In the genomic region with DNA sequence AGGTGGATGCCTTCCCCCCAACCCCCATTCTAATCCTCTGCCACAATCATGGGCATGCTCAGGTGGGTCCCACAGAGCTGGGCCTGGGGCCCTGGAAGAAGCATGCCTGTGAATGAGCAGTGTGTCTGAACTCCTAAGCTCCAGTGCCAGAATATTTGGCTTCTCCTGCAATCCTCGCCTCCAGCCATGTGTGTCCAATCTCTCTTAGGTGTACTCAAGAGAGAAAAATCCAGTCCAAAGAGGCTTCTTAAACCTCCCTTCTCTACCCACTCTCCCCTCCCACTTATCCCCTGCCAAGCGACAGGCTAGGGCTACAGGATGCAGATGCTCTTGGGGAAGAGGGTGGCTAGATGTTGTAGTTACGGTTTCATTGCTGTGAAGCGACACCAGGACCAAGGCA, we compare ENCODE assay signal across 25 mouse cellular contexts. TPM values are rescaled to one million over a fixed set of nuclear protein-coding genes. Genes with fewer than 3 reads are reported as not detected.
DNase-seq lines count a peak whose midpoint lies in the region; ATAC-seq and TF ChIP-seq lines count a peak whose summit lies in the region.
"Had no signal": no experiment of that assay in that cellular context is flagged by ENCODE, and none has a peak within 500 bp of the region (broad histone marks: within the 10 kb centered on the region; RNA-seq: fewer than 3 reads in every experiment).

No protein-coding gene starts in this region.

- intact Hi-C loops in left cerebral cortex, postnatal 36 days (cut with DNase I), result no loop called here

- DNase-seq in forebrain, embryonic 10.5 days (ENCODE audit: extremely low spot score, low spot score), result no peak
- DNase-seq in embryonic facial prominence, embryonic 14.5 days (ENCODE audit: low spot score), result peak; percentile 34
- peak; percentile 55 for DNase-seq in kidney, postnatal 10 days
- no peak for DNase-seq in cerebellum, adult 11-12 months
- DNase-seq in left cerebral cortex, postnatal 36 days (ENCODE audit: low spot score in 2 of 2), result no peak
- DNase-seq: adrenal gland, postnatal 25 days; cerebellum, adult 9-11 months; heart, postnatal 10 days; layer of hippocampus, adult 9-11 months; lung, embryonic 14.5 days; retina, postnatal 1 day; right cerebral cortex, postnatal 4 days; thymus, postnatal 4 days had no signal

- H3K9me3 ChIP-seq in forebrain, embryonic 10.5 days, result peaks cover 8% of the 10 kb centered on the region; the same call in 1 of the 2 replicates
- H3K9me3 ChIP-seq in forebrain, embryonic 15.5 days, result no peaks in the 10 kb centered on the region
- H3K9me3 ChIP-seq in E14TG2a.4 (ENCODE audit: low read length), result peaks cover 33% of the 10 kb centered on the region
- H3K9me3 ChIP-seq in embryonic facial prominence, embryonic 14.5 days (ENCODE audit: control insufficient read depth, low read length), result no peaks in the 10 kb centered on the region
- H3K9me3 ChIP-seq: hindbrain, embryonic 15.5 days; liver, embryonic 12.5 days had no signal

- H3K36me3 ChIP-seq in forebrain, embryonic 10.5 days (replicated peaks), result no peaks in the 10 kb centered on the region
- H3K36me3 ChIP-seq in forebrain, embryonic 15.5 days, result no peaks in the 10 kb centered on the region
- peaks cover 10% of the 10 kb centered on the region for H3K36me3 ChIP-seq in E14TG2a.4 (ENCODE audit: insufficient read depth, low read length)
- H3K36me3 ChIP-seq in embryonic facial prominence, embryonic 14.5 days (ENCODE audit: control insufficient read depth, insufficient read depth, low read length), result no peaks in the 10 kb centered on the region
- H3K36me3 ChIP-seq: hindbrain, embryonic 15.5 days; liver, embryonic 12.5 days; midbrain, embryonic 13.5 days had no signal

- H3K4me3 ChIP-seq in forebrain, embryonic 10.5 days, result no peak overlapping the region
- no peak overlapping the region for H3K4me3 ChIP-seq in forebrain, embryonic 15.5 days
- 0 out of 2 replicates have a peak overlapping the region, but pooled peaks have one; percentile 32 for H3K4me3 ChIP-seq in E14TG2a.4 (replicated peaks; ENCODE audit: low read length)
- no peak overlapping the region for H3K4me3 ChIP-seq in embryonic facial prominence, embryonic 14.5 days (ENCODE audit: low read depth, low read length)
- H3K4me3 ChIP-seq: gastrocnemius, adult 2 months; hindbrain, embryonic 15.5 days; liver, embryonic 12.5 days; midbrain, embryonic 13.5 days had no signal

- H3K4me1 ChIP-seq in forebrain, embryonic 10.5 days, result peaks cover 41% of the 10 kb centered on the region
- peaks cover 9% of the 10 kb centered on the region; the same call in 1 of the 2 replicates for H3K4me1 ChIP-seq in forebrain, embryonic 15.5 days
- H3K4me1 ChIP-seq in E14TG2a.4 (replicated peaks; ENCODE audit: low read depth, low read length), result peaks cover 74% of the 10 kb centered on the region
- peaks cover 24% of the 10 kb centered on the region for H3K4me1 ChIP-seq in embryonic facial prominence, embryonic 14.5 days (ENCODE audit: control insufficient read depth, insufficient read depth, low read length)
- H3K4me1 ChIP-seq: liver, embryonic 12.5 days had no signal

- peak overlapping the region; percentile 88 for H3K27ac ChIP-seq in forebrain, embryonic 10.5 days
- no peak overlapping the region for H3K27ac ChIP-seq in forebrain, embryonic 15.5 days (replicated peaks)
- no peak overlapping the region for H3K27ac ChIP-seq in embryonic facial prominence, embryonic 14.5 days (replicated peaks; ENCODE audit: low read depth, low read length)
- H3K27ac ChIP-seq: gastrocnemius, adult 2 months; hindbrain, embryonic 15.5 days; liver, embryonic 12.5 days; macrophage; midbrain, embryonic 13.5 days had no signal

- TF ChIP-seq CTCF in E14TG2a.4 (conservative IDR thresholded peaks at IDR 0.05; ENCODE audit: low read length), result no peak

- no peaks in the 10 kb centered on the region for H3K27me3 ChIP-seq in forebrain, embryonic 10.5 days (ENCODE audit: poor library complexity, severe bottlenecking)
- no peaks in the 10 kb centered on the region for H3K27me3 ChIP-seq in forebrain, embryonic 15.5 days
- no peaks in the 10 kb centered on the region for H3K27me3 ChIP-seq in E14TG2a.4 (ENCODE audit: insufficient read depth, low read length)
- no peaks in the 10 kb centered on the region for H3K27me3 ChIP-seq in embryonic facial prominence, embryonic 14.5 days (replicated peaks; ENCODE audit: control insufficient read depth, insufficient read depth, low read length)
- H3K27me3 ChIP-seq: hindbrain, embryonic 15.5 days; liver, embryonic 12.5 days; midbrain, embryonic 13.5 days had no signal

- ATAC-seq in forebrain, embryonic 15.5 days (replicated peaks), result no peak
- ATAC-seq in embryonic facial prominence, embryonic 14.5 days (ENCODE audit: low read depth), result no peak
- no peak for ATAC-seq in monocyte, adult 5-6 weeks (replicated peaks; ENCODE audit: insufficient number of reproducible peaks, low FRiP score, low TSS enrichment, poor library complexity, severe bottlenecking)
- ATAC-seq: activated CD4-positive, CD25-positive, alpha-beta regulatory T cell, adult 4 months; CD4-positive, CD25-positive, alpha-beta regulatory T cell, adult 4 months; forebrain, embryonic 14.5 days; intestine, embryonic 16.5 days; liver, embryonic 12.5 days; midbrain, embryonic 13.5 days had no signal

- H3K4me2 ChIP-seq in forebrain, embryonic 15.5 days (replicated peaks), result no peak overlapping the region
- H3K4me2 ChIP-seq in embryonic facial prominence, embryonic 14.5 days (ENCODE audit: low read depth, low read length), result no peak overlapping the region
- H3K4me2 ChIP-seq: hindbrain, embryonic 15.5 days; liver, embryonic 12.5 days; lung, embryonic 14.5 days; midbrain, embryonic 13.5 days had no signal

- no peak overlapping the region for H3K9ac ChIP-seq in forebrain, embryonic 15.5 days (replicated peaks)
- no peak overlapping the region for H3K9ac ChIP-seq in embryonic facial prominence, embryonic 14.5 days (ENCODE audit: low read depth, low read length)
- H3K9ac ChIP-seq: hindbrain, embryonic 15.5 days; liver, embryonic 12.5 days; lung, embryonic 14.5 days; midbrain, embryonic 13.5 days had no signal

- WGBS in forebrain, embryonic 10.5 days, result 78% methylated on average over 4 of the region's 4 CpGs
- WGBS in forebrain, embryonic 15.5 days, result 91% methylated on average over 4 of the region's 4 CpGs
- 70% methylated on average over 4 of the region's 4 CpGs for WGBS in embryonic facial prominence, embryonic 14.5 days

RNA-seq across cellular contexts. Expression of a gene that starts 49.6 kb away (rescaled TPM):
- polyA plus RNA-seq in forebrain, embryonic 10.5 days (2016; fragmentation: Nextera tagmentation; extraction: Ambion mirVana), result 4.2 TPM in 2 replicates
- 9.7 and 16.5 TPM in 2 replicates for polyA plus RNA-seq in forebrain, embryonic 15.5 days (2015; fragmentation: Nextera tagmentation; extraction: Ambion mirVana)
- 10.1 and 11.5 TPM in 2 replicates for polyA plus RNA-seq in embryonic facial prominence, embryonic 14.5 days (2014; fragmentation: Nextera tagmentation; extraction: Ambion mirVana)
- 10 to 100 TPM; 56.1 to 58.6 TPM for total RNA-seq in left cerebral cortex, postnatal 36 days (2021)
- 16.2 to 26.3 TPM (median 21.9 TPM) in 3 replicates for total RNA-seq in monocyte, adult 5-6 weeks (2017)

Comparison
In these comparisons a context has a peak if more than half of its experiments do, and no peak if none do; other contexts are left out.
1. DNase-seq: peak in embryonic facial prominence, embryonic 14.5 days (single experiment) and kidney, postnatal 10 days (single experiment); none in forebrain, embryonic 10.5 days (single experiment), cerebellum, adult 11-12 months (single experiment) and left cerebral cortex, postnatal 36 days (0 of 2).